In the genomic region with DNA sequence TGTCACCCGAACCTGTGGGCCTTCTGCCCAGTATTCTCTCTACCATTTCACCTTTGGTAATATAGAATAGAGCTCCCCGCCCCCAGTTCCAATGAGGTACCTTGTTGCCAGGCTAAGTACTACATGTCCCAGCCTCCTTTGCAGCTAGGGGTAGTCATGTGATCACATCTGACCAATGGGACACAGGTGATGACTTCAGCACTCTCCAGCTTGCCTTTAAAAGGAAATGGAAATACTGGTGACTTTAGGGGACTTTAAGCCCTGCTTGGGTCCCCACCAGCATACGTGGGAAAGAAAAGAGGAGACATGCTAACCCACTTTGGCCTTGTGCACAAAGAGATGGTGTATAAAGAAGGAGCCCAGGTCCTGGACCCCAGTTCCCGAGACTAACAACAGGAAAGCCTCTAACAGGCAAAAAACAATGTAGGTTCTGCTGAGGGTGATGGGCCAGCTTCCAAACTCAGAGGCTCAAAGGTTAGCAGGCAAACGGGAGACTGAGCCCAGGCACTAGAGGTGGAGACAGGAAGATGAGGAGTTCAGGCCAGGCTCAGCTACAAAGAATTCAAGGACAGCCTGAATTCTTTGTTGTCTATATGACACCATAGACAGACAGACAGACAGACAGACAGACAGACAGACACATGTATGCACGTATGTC, we compare ENCODE assay signal across 8 mouse cellular contexts.
DNase-seq lines count a peak whose midpoint lies in the region; ATAC-seq and TF ChIP-seq lines count a peak whose summit lies in the region.

No protein-coding gene starts in this region.

- intact Hi-C loops in left cerebral cortex, postnatal 36 days (cut with DNase I) = no loop called here

- no peaks in the 10 kb centered on the region for H3K4me1 ChIP-seq in cortical plate, adult 2 months (ENCODE audit: control insufficient read depth, insufficient read depth, low read length)

- no peak overlapping the region for H3K4me3 ChIP-seq in cortical plate, adult 2 months (ENCODE audit: insufficient read depth, low read length)

- no peak; the same call in 1 of the 2 replicates for TF ChIP-seq POLR2A in cortical plate, adult 2 months (IDR thresholded peaks at IDR 0.05; ENCODE audit: extremely low read depth, insufficient read depth, low read length)

- DNase-seq in ovary, postnatal 36 days (ENCODE audit: low spot score) = peak; percentile 56
- DNase-seq in ovary, postnatal 10 days (ENCODE audit: low spot score) = no peak
- peak; percentile 67 for DNase-seq in gastrocnemius, postnatal 10 days
- peak; percentile 90 for DNase-seq in induced T-regulatory cell, adult 2 months (ENCODE audit: low read depth)
- peak; percentile 76 to 81 for DNase-seq in left cerebral cortex, postnatal 36 days (ENCODE audit: low spot score in 2 of 2)
- DNase-seq in skeletal muscle tissue, adult 2 months (ENCODE audit: low read depth, low spot score) = peak; percentile 89

- ATAC-seq in megakaryocyte progenitor cell, adult 5-6 weeks (replicated peaks; ENCODE audit: poor library complexity) = peak; percentile 92

- TF ChIP-seq CTCF in cortical plate, adult 2 months (IDR thresholded peaks at IDR 0.05; ENCODE audit: extremely low read depth, insufficient read depth, low read length) = no peak

- H3K27ac ChIP-seq in cortical plate, adult 2 months (ENCODE audit: insufficient read depth, low read length) = peak overlapping the region; percentile 7
